Mouse (Mus musculus) A20 (cell line): ENCODE measurements around the gene Cenps.

Experiments
- DNase-seq: peaks from one replicate; pipeline ENCODE4 v3.0.0-alpha.2; 2011; ENCODE audit warnings: low read depth, low spot score

The Cenps gene

DNA sequence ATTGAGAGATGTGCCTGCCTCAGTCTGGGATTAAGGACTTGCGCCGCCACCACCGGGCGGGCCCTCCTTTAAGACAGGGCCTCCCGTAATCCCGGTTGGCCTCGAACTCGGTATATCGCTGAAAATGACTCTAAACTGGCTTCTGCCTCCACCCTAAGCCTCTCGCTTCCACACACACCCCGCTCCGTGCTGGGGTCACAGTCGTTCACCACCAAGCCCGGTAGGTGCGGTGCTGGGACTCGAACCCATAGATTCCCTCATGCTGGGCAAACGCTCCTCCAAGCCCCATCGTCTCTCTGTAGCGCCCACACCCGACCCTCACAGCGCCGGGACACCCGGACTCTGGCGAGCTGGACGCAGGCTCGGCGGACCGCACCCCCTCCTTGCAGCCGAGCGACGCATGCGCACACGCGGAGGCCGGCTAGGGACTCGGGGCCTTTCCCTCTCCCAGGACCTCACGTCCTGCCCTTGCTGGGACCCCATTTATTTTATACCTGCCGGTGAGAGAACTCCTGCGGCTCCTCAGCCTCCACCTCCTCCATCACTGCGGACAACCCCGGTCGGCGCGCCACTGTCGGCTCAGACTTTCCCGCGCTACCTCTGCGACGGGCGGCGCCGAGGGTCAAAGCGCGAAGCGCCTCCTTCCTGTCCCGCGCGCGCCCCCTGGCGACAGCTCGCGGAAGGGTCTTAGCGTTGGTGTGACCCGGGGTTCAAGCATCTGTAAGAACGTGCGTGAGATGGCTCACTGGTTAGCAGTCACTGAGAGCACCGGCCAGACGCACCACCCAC is at the start of gene Cenps:
Cenps (minus strand) TSS at position 648 of the 789 bp plus-strand sequence.
- peak; percentile 95 for DNase-seq

DNA sequence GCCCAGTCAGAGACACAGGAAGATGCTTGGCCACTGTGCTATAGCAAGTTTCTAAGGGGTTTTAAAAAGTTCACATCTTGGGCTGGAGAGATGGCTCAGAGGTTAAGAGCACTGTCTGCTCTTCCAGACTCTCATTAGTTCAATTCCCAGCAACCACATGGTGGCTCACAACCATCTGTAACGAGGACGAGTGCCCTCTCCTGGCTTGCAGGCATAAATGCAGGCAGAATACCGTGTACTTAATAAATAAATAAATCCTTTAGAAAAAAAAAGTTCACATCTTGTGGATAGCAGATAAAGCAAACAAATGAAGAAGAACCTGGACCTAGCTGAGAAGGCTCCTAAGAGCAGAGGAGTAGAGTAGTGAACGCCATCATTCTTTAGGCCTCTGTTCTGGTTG is 45.3 kb upstream of the Cenps start:
- DNase-seq, result peak; percentile 56

GRCm38 (mm10) chr4:149182192-149182591 is 44.8 kb upstream of the Cenps start:
- no peak for DNase-seq

DNA sequence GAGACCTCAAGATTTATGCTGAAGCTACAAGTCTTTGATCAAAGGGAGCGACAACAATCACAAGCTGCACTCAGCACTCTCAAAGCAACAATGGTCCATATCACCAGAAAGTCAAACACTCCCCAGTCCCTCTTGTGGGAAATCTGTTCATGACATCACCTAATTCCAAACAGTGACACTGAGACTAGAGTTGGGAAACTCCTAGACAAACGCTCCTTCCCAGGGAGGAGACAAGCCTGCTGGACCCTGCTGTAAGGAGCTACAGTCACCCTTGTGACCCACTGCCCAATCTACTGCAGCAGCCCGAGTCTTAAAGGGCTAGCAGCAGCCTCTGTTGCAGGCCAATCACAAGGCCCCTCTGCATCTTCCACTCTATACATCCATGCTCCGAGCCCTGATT is 42.1 kb upstream of the Cenps start:
- no peak for DNase-seq

DNA sequence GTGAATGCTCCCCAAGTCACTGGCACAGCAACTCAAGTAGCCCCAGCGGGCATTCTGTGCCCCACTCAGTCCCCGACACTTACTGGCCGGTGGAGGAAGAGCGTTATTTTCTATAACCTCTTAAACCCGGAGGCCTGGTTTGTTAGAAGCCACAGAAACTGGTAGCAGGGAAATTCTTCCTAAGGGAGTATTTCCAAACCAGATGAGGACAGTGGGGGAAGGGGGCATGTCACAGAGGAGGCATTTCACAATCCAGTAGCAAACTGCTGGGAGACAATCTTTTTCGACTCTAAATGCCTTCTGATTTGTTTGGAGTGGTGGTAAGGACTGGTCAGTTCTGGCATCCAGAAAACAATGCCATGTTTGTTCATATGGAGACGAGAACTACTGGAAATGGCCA is 41.7 kb upstream of the Cenps start:
- no peak for DNase-seq

DNA sequence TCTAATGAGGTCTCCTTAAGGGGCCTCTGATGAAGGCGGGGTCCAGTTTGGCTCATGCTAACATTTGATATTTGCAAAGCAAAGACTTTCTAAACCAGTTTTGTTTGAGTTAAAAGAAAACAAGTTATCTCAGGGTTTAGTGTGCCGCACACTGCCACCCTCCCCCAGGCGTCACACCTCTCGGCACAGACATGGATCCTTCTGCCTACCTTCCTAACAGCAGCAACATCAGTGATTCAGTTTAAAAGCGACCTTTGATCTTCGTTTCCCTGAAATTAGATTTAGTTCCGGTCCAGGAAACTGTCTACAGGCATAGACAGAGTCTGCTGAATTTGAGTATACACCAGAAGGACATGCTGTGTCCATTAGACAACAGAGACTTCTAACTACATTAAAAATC is 40.9 kb upstream of the Cenps start:
- DNase-seq, result no peak

GRCm38 (mm10) chr4:149177046-149177445 is 39.6 kb upstream of the Cenps start:
- DNase-seq, result no peak

- no peak for DNase-seq
Measured at GRCm38 (mm10) chr4:149176645-149177044, 39.2 kb upstream of the Cenps start.

GRCm38 (mm10) chr4:149173661-149174060 is 36.2 kb upstream of the Cenps start:
- no peak for DNase-seq

DNA sequence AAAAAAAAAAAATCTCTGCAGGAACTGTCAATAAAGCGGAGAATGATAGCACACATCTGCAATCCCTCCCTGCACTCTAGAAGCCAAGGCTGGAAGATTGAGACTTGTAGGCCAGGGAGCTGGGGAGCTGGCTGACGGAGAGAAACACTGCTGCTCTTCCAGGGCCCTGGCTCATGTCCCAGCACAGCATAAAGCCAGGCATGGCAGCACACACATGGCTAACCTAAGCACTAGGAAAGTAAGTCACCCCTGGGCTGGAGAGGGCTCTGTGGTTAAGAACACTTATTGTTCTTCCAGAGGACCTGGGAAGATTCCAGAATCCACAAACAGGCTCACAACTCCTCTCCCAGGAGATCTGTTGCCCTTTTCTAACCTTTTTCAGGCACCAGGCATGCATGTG is 35.2 kb upstream of the Cenps start:
- no peak for DNase-seq

DNA sequence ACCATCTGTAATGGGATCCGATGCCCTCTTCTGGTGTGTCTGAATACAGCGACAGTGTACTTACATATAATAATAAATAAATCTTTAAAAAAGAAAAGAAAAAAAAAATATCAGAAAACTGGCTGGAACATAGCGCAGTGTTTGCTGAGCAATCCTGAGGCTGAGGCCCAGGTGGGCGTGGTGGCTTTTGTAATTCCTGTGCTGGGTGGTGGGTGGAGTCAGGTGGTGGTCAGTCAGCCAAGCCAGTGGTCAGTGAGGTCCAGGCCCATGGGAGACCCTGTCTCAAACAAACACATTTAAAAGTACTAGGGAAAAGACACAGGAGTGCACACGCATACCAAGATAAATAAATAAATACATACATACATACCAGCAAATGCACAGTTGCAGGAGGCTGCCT is 34.7 kb upstream of the Cenps start:
- DNase-seq, result no peak

DNA sequence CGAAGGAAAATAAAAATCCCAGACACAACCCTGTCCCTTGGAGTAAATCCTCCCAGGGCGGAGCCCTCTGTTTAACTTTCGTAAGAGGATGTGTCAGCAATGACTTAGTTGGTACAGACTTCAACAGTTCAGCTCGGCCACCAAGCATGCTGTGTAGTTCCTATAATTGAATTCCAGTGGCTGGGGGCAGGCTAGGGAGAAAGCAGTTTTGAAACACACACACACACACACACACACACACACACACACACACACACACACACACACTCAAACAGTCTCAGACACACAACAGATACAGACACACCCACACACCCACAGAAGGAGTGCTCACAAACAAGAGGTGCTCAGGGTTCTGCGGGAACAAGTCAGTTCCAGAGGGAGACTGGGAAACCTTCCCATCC is 34.2 kb upstream of the Cenps start:
- DNase-seq, result no peak

- DNase-seq, result peak; percentile 37
Measured at GRCm38 (mm10) chr4:149170394-149170931, 33.0 kb upstream of the Cenps start.

- DNase-seq, result peak; percentile 13
Measured at GRCm38 (mm10) chr4:149169926-149170325, 32.5 kb upstream of the Cenps start.

DNA sequence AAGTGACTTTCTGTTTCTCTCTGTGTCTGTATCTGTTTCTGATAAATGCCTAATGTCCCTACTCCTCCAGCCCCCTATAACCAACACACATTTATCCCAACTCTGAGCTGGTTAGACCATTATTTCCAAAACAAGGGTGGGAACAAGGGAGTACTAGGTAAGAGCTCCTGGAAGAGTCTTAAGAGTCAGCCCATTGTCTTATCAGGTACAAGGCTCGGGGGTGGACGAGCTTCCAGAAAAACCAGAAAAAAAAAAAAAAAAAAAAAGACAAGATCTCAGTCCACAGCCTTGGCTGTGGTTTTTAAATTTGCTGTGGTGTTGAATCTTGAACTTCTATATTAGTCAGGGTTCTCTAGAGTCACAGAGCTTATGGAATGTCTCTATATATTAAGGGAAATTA is 30.6 kb upstream of the Cenps start:
- DNase-seq, result no peak

DNA sequence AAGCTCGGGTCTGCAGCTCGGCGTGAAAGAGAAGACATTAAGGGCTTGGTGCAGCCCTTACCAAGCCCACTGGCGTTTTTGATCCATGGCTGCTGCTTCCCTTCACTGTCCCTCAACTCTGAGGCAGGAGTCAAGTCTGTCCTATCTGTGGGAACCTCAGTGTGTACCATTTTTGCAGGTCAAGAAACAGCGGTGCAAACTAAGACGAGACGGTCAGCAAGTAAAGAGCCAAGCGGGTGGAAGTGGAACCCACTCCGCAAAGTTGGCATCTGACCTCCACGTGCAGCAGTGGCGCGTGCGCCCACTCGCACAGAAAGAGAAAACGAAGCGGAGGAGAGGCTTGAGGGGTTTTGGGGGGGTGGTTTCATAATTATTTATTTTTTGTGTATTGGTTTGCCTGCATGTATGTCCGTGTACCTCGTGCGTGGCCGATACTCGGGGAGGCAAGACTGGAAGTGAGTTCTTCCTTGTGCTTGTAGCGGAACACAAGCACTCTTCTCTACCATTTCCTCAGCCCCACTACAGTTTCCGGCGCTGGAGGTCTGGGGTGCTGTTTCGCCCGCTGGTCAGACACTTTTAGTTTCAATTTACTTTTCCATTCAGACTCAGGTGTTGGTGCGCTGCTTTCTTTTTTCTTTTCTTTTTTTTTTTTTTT is 29.7 kb upstream of the Cenps start:
- peak; percentile 85 for DNase-seq

- peak; percentile 98 for DNase-seq
Measured at GRCm38 (mm10) chr4:149166215-149166946, 29.0 kb upstream of the Cenps start, which contains the start of gene Pgd. Pgd (minus strand) TSS chr4:149166771.

DNA sequence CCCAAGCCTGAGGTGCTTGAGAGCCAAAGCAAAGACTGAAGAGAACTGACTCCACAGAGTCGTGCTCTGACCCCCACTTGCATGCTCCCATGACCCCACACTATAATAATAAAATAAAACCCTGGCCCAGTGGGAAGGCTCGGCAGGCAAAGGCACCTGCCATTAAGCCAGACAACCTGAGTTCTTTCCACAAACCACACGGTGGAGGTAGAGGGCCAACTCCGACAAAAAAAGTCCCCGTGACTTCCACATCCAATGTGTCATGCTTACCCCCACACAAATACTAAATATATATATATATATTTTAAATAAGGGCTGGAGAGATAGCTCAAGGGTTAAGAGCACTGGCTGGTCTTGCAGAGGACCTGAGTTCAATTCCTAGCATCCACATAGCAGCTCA is 26.7 kb upstream of the Cenps start:
- no peak for DNase-seq

DNA sequence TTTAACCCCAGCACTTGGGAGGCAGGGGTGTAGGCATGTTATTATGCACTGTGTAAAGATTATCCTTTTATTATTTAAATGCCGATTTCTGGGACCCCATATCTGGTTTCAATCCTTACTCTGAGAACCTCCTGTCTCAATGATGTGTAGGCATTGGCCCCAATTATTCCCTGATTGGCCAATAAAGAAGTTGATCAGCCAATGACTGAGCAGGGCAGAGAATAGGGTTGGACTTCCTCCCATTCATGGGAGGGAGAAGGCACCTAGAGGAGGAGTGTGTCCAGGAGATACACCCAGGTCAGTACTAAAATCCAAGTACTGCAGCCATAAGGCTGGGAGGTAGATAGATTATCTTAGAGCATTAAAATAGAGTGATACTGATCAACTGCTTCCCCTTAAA is 25.8 kb upstream of the Cenps start:
- no peak for DNase-seq

- DNase-seq, result no peak
Measured at GRCm38 (mm10) chr4:149161166-149161565, 23.7 kb upstream of the Cenps start.

- DNase-seq, result no peak
Measured at GRCm38 (mm10) chr4:149159891-149160290, 22.5 kb upstream of the Cenps start.

- no peak for DNase-seq
Measured at GRCm38 (mm10) chr4:149159203-149159602, 21.8 kb upstream of the Cenps start.
